Mouse (Mus musculus): ENCODE measurements around the gene Ttll7. TPM values are rescaled to one million over a fixed set of nuclear protein-coding genes. Genes with fewer than 3 reads are reported as not detected.

The Ttll7 gene
- total RNA-seq, 2 experiments from 2014 or later, result 6.2 to 9.2 TPM

DNA sequence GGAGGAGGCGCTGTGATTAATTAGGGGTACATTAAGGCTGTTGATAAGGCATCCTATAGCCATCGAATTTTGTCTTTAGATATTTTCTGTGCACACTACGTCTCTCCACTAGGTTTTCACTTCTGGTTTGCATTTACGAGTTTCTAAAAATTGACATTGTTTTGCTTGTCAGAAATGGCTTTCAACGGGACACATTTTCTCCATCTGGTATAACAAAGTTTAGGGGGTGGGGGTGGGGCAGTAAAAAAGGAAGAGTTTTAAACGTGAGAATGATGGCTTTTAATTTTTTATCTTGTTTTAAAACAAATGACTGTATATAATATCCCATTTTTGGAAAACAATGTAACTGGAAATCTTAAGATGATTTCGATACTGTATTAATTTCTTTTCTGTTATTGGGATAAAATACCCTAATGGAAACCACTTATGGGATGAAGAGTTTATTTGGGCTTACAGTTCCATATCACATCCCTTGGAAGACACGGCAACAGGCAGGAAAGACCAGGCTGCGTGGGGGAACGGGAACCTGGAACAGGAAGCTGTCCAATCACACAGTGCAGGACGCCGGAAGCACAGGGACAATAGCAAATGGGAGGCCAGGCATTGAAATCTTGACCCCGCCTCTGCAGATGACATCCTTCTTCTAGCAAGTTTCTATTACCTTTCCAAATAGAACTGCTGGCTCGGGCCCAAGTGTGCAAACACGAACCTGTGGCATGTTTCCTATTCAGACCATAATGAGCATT is 142.7 kb downstream of the Ttll7 start:
- no peak for DNase-seq

DNA sequence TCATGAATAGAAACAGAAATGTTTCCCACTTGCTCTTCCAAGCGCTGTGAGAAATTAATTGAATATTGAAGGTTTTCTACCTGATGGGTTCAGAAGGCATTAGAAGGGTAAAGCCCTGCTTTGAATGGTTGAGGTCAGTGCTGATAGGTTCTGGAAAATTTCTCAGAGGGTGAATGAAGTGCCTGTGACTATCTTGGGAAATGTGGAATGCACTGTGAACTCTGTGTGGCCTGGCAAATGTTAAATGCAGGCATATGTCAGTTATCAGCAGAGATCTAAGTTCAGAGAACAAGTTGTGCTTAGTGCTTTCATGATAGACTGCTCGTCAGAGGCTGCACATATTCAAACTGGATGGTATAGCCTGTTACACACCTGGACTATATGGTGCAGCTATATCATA is 147.0 kb downstream of the Ttll7 start:
- no peak for DNase-seq

DNA sequence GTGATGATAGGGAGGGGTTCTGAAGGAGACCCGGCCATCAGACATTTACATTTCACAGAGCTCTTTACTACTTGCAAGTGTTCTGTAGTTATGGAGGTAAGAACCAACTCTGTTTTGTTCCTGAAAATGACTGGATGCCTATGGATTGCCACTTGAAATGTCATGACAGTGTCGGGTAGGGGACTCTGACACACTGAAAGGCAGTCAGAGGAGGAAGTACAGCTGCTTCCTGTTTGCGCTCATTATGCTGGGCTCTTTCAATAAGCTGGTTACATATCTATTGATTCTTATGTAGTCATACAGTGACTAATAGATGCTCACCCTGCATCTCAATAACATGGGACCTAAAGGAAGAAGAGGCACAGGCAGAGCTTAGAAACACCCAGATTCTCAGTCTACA is 148.8 kb downstream of the Ttll7 start:
- no peak for DNase-seq

DNA sequence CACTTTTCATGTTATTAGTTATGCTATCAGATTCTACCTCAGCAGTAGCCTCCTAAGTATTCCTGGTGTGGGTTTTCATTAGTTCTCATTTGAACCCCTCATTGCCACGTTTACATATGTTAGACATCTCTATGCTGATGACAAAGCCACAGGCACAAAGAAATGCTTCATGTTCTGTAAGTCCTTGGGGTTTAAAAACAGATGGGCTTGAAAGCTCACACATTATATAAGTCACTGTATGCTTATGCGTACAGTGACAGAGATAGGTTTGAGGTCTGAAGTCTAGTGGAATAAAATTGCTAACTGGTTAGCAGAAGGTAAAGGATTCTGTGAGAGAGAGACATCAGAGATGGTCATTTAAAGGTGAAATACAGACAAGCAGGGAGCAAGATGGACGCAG is 149.4 kb downstream of the Ttll7 start:
- DNase-seq, result no peak

DNA sequence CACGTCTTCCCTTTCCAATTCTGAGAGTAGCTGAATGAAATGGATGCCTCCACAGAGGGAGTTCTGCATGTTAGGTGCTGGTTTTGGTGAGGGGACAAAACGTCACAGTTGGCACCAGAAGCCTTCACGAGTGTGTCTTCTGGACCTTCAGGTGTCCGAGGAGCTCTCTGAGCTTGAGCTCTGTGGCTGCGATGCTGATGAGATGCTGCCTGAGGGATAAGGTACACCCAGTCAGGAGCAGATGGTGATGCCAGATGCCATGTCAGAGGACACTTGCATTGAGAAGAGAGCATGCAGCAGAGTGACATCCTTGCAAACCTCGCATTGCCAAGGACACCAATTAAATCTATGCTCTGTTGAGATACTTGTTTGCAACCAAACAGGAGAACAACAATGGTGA is 164.3 kb downstream of the Ttll7 start:
- no peak for DNase-seq

DNA sequence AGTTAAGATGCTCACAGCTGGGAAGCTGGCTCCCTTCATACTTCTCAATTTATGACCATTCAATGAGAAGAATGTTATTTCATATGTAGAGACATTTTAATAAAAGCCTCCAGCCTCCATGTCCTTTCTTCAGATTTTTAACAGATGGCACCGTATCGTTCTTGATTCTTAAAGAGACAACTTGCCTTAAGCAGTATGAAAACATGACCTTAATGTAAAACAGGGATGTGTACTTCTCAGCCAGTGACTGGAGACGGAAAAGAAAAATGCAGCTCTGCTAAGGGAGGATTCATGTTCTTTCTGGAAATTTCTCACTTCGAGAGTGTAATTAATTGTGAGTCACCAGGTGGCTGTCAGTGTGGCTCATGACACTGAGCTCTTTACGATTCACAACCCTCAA is 167.3 kb downstream of the Ttll7 start:
- no peak for DNase-seq

DNA sequence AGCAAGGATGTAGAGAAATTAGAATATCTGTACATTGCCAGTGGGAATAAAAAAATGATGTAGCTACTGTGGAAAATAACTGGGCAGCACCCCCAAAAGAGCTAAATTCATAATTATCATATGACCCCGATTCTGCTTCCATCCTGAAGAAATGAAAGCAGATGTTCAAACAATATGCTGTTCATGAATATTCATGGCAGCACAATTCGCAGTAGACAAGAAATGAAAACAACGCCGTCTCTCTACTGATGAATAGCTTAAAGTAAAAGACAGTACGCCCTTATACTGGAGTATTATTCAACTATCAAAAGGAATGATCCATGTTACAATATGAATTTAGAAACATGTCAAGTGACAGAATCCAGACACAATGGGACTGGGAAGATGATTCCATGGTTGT is 174.1 kb downstream of the Ttll7 start:
- DNase-seq, result no peak

DNA sequence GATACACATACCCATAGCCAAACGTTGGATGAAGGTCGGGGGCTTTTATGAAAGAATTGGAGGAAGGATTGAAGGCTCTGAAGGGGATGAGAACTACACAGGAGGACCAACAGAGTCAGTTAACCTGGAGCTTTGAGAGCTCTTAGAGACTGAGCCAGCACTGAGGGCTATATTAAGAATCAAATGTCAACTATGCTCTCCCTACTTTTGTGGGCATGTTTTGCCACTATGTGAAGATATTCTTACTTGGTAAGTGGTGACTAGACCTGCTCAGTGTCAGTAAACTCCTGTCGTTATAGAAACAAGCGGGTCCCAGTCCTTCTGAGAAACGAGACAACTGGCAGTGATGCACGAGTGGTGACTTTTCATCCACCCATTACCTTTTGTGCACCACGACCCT is 176.2 kb downstream of the Ttll7 start:
- no peak for DNase-seq

DNA sequence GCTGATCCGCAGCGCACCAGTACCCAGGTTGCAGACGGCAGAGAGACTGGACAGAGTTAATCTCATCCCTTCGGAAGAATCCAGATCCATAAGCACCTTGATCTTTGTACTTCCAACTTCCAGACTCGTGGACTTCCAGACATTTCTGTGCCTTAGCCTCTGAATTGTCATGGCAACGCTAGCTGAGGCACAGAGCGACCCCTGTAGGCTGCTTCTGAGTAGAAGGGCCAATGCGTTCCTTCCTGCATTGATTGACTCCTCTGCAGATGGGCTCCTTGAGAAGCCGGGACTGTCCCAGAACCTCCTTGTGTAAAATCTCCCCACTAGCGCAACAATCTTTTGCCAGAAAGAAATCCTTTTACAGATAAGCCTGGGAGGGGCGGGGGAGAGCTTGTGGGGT is 177.6 kb downstream of the Ttll7 start:
- DNase-seq, result no peak

DNA sequence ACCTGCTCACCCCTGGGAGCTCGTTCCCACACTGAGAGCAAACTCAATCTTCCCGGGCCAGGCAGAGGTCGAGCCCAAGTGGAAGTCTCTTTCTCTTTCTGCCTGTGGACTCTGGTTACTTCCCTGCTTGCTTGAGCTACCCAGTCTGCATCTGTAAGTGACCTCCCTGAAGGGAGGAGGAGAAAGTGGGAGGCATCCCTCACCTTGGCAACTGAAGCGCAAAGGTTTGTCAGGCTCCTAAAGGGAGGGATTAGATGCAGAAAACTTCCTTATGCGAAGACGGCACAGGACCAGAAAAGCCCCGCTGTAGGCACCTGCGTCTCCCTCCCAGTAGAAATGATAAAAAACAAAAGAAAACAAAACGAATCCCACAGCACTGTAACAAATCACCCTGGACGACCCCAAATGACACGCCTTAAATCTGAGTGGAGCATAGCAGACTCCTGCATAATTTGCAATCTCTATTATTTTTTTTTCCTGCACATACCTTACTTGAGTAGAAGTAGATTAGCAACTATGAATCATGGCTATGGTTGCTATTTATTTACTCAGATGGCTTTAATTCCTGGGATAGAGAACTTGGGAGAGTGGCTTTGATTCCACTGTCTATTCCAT is 178.2 kb downstream of the Ttll7 start:
- no peak for DNase-seq

Other genes starting within 250 kb of the Ttll7 start
- not detected for gene Dnase2b, start 236.8 kb upstream of the Ttll7 start, total RNA-seq (2021)
- not detected for gene 4930503B20Rik, start 201.1 kb upstream of the Ttll7 start, total RNA-seq (2021)
- under 1 TPM in 1 of 2 experiments, not detected in 1; 0.26 TPM for gene Samd13, start 166.8 kb upstream of the Ttll7 start, total RNA-seq (2021)
- 100 to 1,000 TPM; 109 to 117 TPM for gene Prkacb, start 39.4 kb upstream of the Ttll7 start, total RNA-seq (2021)

Measured in adrenal gland, postnatal 36 days (tissue).